Mouse (Mus musculus) splenic B cell, adult 2 months (primary cell): ENCODE results near the gene Dnajc3.

Experiments used
- DNase-seq: peaks from one replicate; pipeline ENCODE4 v3.0.0-alpha.2; 2011; ENCODE audit warnings: low read depth, low spot score
- H3K27me3 ChIP-seq: 2 replicates; pipeline ENCODE4 v1.6.1; 2012; ENCODE audit warnings: mild to moderate bottlenecking, low read length, moderate library complexity, mixed read lengths; ENCODE audit not compliant: control insufficient read depth, poor library complexity, insufficient read depth, severe bottlenecking
- H3K36me3 ChIP-seq: 2 replicates; pipeline ENCODE4 v1.6.1; 2012; ENCODE audit warnings: mild to moderate bottlenecking, low read length, moderate library complexity, mixed read lengths; ENCODE audit not compliant: control insufficient read depth, poor library complexity, insufficient read depth, severe bottlenecking

Gene Dnajc3

DNA sequence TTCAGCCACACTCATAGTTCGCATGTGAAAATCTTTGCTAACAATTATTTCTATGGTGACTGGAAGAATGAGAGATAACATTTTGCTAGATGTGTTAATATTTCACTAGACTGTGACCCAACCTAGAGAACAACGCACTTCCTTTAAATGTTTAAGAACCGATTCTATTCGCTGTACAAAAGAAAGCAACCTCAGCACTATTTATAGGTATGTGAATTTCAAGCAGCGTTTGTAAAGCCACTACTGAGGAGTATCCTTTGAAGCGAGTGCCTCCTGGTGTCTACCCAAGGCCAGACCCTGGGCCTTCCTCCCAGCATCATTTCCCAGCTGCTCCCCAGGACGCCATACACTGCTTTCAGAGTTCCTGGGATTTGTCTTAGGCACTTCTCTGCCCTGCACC is 17.1 kb upstream of the Dnajc3 start:
- DNase-seq: no peak
- peaks cover 2% of the 10 kb centered on the region; the same call in 1 of the 2 replicates for H3K27me3 ChIP-seq
- no peaks in the 10 kb centered on the region for H3K36me3 ChIP-seq

DNA sequence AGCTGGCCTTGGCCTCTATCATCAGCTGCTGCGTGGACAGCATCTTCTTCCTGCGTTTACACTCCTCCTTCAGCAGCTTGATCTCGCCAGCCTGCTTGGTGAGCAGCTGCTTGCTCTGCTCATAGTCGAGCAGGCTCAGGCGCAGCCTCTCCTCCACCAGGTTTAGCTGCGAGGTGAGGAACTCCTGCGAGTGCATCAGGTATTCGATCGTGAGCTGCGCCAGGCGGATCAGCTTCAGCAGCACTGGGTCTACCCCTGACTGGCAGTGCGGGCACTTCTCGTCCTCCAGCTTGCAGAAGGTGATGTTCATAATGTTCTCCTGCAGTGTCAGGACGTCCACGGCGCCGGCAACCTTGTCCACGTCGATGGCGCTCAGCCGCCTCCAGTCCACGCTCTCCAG is 15.5 kb upstream of the Dnajc3 start:
- peaks cover 2% of the 10 kb centered on the region; the same call in 1 of the 2 replicates for H3K27me3 ChIP-seq
- H3K36me3 ChIP-seq: no peaks in the 10 kb centered on the region
- no peak for DNase-seq

DNA sequence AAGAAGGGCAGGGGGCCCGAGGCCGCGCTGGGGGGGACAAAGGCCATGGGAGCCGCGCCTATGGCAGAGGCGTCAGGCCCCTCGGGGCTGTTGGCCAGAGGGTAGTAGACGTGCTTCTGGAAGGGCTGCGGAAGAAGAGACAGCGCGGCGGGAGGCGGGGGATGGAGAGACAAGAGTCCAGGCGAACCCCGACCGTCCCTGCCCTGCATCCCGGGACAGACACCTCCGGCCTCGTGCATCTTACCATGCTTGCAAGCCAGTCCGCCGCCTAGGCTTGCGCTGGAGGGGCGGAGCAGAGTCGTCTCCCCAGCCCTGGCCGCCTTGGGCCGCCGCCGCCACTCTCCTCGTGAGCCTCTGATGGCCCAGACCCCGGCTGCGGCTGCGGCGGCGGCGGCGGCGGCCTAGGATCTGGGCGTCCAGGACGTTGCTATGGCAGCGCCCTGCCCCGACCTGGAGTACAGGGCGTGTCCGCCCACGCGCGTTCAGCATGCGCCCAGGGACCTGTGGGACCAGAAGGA is 15.1 kb upstream of the Dnajc3 start:
- Histone ChIP-seq H3K36me3 (no peaks in the 10 kb centered on the region), H3K27me3 (peaks cover 2% of the 10 kb centered on the region; the same call in 1 of the 2 replicates)
- DNase-seq: peak; percentile 56

DNA sequence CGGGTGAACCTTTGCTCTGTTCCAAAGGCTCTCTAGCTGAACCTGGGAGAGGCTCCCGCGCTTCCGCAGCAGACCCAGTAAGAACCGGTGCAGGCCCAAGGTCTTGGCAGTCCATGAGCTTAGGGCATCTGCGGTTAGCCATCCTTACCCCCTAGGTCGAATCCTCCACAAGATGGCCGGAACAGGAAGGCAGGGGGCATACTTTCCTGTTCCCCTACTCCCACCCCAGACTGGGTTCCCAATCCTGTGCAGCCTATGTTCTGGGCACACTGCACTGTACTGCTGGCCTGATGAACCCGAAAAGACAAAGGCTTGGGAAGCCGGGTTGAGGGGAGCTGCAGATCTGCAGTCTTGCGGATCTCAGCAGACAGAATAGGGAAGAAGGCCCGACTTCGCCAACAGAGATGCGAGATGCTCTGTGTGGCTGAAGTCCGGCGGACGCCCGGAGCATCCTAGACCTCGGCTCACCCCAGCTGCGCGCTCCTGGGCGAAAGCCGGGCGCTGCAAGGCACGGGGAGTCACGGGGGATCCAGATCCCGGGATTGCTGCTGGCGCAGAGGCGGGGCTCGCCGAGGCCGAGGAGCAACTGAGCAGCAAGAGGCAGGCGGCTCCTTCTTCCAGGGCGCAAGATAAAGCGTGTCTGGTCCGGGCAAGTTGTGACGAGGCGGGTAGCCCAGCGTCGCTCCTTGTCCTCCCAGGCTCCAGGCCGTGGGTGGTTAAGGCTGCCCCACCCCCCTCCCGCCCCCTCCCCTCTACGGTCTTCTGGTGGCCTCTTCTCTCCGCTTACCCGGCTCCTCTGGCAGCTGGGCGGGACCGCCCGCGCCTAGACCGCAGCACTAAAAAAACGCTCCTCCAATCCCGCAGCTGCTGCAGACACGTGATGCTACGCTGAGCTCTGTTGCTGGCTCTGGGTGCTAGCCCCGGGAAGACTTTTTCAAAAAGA is 12.8 kb upstream of the Dnajc3 start, which contains the start of gene Dzip1:
Dzip1 (minus strand) TSS at position 788 of the 943 bp plus-strand sequence.
- no peaks in the 10 kb centered on the region; the same call in 1 of the 2 replicates for H3K27me3 ChIP-seq
- H3K36me3 ChIP-seq: no peaks in the 10 kb centered on the region
- DNase-seq: peak; percentile 58

DNA sequence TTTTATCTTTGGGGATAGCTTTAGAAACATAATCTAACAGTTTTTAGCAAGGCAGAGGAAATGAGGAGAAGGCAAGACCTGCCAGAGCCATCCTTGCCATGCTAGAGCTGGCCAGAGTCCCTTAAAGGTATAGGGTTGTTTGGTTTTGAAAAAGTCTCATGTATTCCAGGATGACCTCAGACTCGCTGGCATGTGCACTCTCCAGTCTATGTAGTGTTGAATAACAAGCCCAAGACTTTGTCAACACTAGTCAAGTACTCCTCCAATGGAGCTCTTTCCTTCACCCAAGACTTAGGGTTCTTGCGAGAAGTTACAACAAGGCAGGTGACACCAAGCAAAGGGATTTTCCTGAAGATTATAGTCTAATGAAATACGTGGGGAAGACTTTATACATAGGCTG is 9.2 kb upstream of the Dnajc3 start:
- no peaks in the 10 kb centered on the region for H3K27me3 ChIP-seq

DNA sequence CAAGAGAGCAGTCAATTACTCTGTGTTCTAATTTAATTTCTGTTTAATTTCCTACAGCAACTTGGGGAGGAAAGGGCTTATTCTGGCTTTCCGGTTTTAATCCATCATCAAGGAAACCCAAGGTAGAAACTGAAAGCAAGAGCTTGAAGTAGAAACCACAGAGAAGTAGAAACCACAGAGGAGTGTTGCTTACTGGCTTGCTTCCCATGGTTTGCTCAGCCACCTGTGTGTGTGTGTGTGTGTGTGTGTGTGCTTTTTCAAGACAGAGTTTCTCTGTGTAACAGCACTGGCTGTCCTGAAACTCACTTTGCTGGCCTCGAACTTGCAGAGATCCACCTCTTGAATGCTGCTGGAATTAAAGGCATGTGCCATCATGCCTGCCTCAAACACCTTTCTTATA is 8.0 kb upstream of the Dnajc3 start:
- DNase-seq: peak; percentile 60
- Histone ChIP-seq H3K27me3 (no peaks in the 10 kb centered on the region), H3K36me3 (no peaks in the 10 kb centered on the region)

More for the DNA sequence above, 9.2 kb upstream of the Dnajc3 start:
- no peaks in the 10 kb centered on the region for H3K36me3 ChIP-seq
- no peak for DNase-seq

DNA sequence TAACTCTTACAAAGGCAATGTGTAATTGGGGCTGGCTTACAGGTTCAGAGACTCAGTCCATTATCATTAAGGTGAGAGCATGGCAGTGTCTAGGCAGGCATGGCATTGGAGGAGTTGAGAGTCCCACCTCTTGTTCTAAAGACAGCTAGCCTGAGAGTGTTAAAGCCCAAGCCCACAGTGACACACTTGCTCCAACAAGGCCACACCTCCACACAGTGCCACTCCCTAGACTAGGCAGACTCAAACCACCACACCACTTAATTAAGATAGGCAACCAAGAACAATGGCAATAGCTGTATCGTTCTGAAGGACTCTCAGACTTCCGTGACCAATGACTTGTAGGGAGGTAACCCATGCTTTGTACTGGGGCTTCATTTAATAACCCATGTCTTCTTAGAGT is 7.0 kb upstream of the Dnajc3 start:
- H3K27me3 ChIP-seq: no peaks in the 10 kb centered on the region
- H3K36me3 ChIP-seq: no peaks in the 10 kb centered on the region
- no peak for DNase-seq

DNA sequence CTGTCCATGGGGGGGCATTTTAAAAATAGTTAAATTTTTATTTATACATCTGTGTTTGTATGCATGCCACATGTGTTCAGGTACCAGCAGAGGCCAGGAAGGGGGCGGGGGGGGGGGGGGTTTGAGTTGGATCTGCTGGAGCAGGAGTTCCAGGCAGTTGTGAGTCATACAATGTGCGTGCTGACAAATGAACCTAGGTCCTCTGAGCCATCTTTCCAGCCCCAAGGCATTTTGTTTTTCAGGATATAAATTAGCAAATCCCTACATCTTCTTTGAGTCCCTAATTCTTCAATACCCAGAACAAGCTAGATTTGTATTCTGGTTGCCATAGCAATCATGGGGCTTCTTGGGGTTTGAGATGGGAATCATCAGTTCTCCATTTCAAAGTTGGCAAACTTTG is 6.6 kb upstream of the Dnajc3 start:
- no peak for DNase-seq
- H3K27me3 ChIP-seq: no peaks in the 10 kb centered on the region
- H3K36me3 ChIP-seq: no peaks in the 10 kb centered on the region

DNA sequence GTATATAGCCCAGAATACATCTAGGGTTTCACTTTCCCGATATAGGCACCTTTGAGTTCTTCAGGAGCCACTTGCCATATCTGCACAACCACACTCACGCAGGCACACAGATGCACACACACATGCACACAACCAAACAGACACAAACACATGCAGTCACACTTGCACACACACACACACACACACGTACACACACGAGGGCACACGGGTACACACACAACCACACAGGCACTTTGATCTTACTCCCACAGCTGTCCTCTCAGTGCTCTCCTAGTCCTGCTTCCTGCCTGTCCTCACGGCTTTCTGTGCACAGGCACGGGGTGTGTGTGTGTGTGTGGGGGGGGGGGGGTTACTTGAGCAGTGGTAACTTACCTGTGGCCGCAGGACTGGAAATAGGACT is 4.8 kb upstream of the Dnajc3 start:
- Histone ChIP-seq H3K36me3 (no peaks in the 10 kb centered on the region), H3K27me3 (no peaks in the 10 kb centered on the region)
- DNase-seq: no peak

DNA sequence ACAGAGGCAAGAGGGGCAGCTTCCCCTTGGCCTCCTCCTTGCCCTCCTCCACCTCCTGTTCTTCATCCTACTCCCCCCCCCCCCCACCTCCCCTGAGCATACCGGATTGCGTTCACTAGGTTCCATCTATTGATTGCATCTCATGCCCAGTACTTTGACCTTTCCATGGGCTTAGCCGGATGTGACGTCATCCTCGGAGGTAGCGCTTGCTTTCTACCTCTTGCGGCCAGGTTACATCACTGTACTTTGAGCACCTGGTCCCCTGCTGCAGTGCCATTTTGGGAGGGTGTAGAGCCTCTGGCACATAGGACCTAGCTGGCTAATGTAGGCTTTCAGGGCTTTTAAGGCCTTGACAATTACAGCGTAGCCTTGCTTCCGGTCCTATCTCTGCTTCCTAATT is 3.1 kb upstream of the Dnajc3 start:
- DNase-seq: no peak
- Histone ChIP-seq H3K36me3 (no peaks in the 10 kb centered on the region), H3K27me3 (no peaks in the 10 kb centered on the region)

DNA sequence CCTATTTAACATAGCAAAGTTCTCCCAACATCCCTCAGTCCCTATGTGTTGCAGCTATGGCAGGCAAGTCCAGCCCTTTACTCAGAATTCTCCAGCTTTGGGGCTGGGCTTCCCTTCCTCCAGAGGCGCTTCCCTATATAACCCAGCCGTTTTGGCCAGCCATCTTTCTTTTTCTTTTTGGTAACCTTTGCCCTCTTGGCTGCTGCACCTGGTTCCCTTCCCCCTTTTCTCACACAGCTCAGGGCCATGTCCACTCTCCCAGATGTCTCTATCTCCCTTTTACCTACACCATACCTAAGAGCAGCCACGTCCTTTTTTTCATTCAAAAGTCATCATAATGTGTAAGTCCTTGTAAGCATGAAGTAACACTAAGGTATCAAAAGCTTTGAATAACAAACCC is 1.5 kb upstream of the Dnajc3 start:
- Histone ChIP-seq H3K36me3 (no peaks in the 10 kb centered on the region), H3K27me3 (no peaks in the 10 kb centered on the region)
- DNase-seq: no peak

DNA sequence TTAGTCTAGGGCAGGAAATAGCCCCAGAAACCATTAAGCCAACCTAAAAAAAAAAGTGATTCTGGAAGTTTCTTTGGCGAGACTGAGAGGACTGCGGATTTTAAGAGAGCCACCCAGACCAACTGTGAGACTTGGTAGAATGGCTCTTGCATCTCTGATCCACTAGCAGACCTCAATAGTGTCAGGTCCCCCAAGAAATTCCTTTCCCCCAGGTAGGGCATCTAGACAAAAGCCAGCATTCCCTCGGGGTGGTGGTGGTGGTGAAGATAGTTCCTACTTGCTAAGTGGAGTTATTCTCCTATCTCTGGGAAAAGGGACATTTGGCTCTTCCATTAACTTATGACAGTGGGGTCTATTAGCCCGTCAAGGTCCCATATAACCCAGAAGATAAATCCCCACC is 824 bp upstream of the Dnajc3 start:
- no peak for DNase-seq
- Histone ChIP-seq H3K27me3 (no peaks in the 10 kb centered on the region), H3K36me3 (no peaks in the 10 kb centered on the region)

DNA sequence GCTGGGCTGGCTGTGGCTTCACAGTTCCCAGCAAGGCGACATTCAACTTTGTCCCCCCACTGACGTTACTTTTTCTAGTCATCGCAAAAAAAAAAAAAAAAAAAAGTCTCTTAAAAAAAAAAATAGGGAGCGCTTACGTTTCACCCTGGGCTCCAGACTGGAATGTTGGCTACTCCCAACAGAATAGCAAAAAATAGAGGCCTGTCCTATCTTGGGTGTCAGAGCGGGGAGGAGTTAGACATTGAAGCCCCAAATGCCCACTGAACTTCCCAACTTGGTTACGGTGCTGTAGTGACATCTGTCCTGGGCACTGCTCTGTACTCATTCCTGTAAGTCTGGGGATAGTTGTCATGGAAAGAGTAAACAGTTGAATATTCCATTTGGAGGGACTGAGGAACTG is 775 bp downstream of the Dnajc3 start:
- no peaks in the 10 kb centered on the region for H3K27me3 ChIP-seq
- no peak for DNase-seq

DNA sequence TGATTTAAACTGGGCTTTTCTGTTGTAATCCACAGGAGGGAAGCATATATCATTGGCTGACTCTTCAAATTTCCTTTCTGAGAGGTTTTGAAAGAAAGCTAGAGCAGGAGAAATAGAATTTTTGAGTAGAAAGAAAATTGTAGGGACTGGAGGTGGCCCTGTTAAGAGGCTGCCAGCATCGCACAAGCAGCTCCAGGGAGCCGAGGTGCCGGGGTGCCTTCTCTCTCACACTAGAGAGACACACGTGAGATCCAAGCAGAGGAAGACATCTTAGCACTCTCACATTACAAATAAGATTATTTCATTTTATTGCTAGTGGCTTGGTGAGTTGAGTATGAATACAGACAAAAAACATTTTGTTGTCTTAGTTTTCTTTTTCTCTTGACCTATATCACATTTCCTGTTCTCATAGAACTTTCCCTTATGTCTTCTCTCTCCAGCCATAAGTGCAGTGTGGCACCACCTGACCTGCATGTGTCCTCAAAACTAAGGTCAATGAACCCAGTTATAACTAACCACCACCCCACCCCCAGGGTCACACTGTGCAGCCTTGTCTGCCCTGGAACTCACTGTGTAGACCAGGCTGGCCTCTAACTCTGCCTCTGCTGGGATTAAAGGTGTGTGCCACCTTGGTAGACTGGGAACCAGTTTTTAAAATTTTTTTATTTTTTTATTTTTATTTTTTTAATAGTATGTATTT is 3.2 kb downstream of the Dnajc3 start:
- Histone ChIP-seq H3K36me3 (no peaks in the 10 kb centered on the region), H3K27me3 (no peaks in the 10 kb centered on the region)
- DNase-seq: peak; percentile 32

More for the DNA sequence above, 775 bp downstream of the Dnajc3 start:
- no peaks in the 10 kb centered on the region for H3K36me3 ChIP-seq

DNA sequence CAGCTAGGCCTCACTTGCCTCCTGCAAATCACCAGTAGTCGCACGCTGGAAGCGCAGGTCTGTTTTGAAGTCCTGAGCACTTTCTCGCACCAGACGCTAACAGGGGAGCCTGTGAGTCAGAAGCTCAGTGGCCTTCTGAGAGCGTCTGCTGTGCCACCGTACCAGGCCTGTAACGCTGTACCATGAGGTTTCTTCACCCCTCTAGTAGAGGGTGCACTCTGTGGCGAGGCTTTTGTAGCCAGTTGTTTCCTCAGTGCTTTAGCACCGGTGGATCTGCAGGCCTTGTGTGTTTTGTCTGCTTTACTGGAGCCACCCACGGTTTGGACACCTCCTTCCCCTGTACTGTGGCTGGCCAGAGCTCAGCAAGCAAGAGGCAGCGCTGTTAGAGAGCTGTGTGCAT is 4.3 kb downstream of the Dnajc3 start:
- no peak for DNase-seq
- no peaks in the 10 kb centered on the region for H3K36me3 ChIP-seq
- no peaks in the 10 kb centered on the region for H3K27me3 ChIP-seq
